In genomic region chr8:85745053-85745452, GRCm38 (mm10) we compare ENCODE assay signal across 20 mouse cellular contexts.
"Had no signal": no experiment of that assay in that cellular context is flagged by ENCODE, and none has a peak within 500 bp of the region (broad histone marks: within the 10 kb centered on the region; RNA-seq: fewer than 3 reads in every experiment).

No protein-coding gene starts in this region.

- H3K4me2 ChIP-seq: limb, embryonic 12.5 days; limb, embryonic 15.5 days; lung, embryonic 14.5 days; midbrain, embryonic 11.5 days; neural tube, embryonic 12.5 days; neural tube, embryonic 15.5 days had no signal

- DNase-seq: kidney, adult 18-20 months; kidney, adult 9 months; kidney, postnatal 10 days; kidney, postnatal 4 days; left cerebral cortex, postnatal 4 days; lung, embryonic 14.5 days; midbrain, embryonic 14.5 days; right cerebral cortex, postnatal 25 days; spleen, adult 18-20 months; thymus, adult 18-20 months; thymus, postnatal 36 days had no signal

- H3K4me1 ChIP-seq: limb, embryonic 12.5 days; limb, embryonic 15.5 days; neural tube, embryonic 12.5 days; neural tube, embryonic 15.5 days had no signal

- H3K27me3 ChIP-seq: limb, embryonic 12.5 days; limb, embryonic 15.5 days; megakaryocyte, embryonic 14.5 days; neural tube, embryonic 12.5 days; neural tube, embryonic 15.5 days had no signal

- H3K27ac ChIP-seq: limb, embryonic 12.5 days; limb, embryonic 15.5 days; macrophage; neural tube, embryonic 12.5 days; neural tube, embryonic 15.5 days had no signal

- ATAC-seq: intestine, embryonic 16.5 days; lung, postnatal 0 days had no signal

- H3K36me3 ChIP-seq: neural tube, embryonic 12.5 days; neural tube, embryonic 15.5 days had no signal

- H3K4me3 ChIP-seq: limb, embryonic 12.5 days; limb, embryonic 15.5 days; megakaryocyte, embryonic 14.5 days; neural tube, embryonic 12.5 days; neural tube, embryonic 15.5 days had no signal

- H3K9me3 ChIP-seq: limb, embryonic 12.5 days; limb, embryonic 15.5 days; megakaryocyte, embryonic 14.5 days; neural tube, embryonic 12.5 days; neural tube, embryonic 15.5 days had no signal

- H3K9ac ChIP-seq: limb, embryonic 12.5 days; limb, embryonic 15.5 days; lung, embryonic 14.5 days; neural tube, embryonic 12.5 days; neural tube, embryonic 15.5 days had no signal
